Mouse (Mus musculus) limb, embryonic 12.5 days (tissue): ENCODE measurements at regions not wholly inside any gene's neighbourhood (a gene's known extent, or its start where the extent isn't known, plus 50 kb on each side); places are given as distances from the start of the nearest gene placed in this dataset.

Experiments
- ATAC-seq: fragments of 200-750 bp; cut with Nextera tagmentation; 2 replicates; pipeline ENCODE4 v1.8.0; 2017; ENCODE audit warnings: low read depth, moderate TSS enrichment; ENCODE audit not compliant: insufficient number of reproducible peaks, insufficient read depth, low FRiP score, low TSS enrichment
- H3K27ac ChIP-seq: fragments of 300-500 bp; sonication (generic); 2 replicates; pipeline ENCODE4 v1.5.1; 2016; ENCODE audit warnings: mild to moderate bottlenecking, moderate library complexity
- H3K27me3 ChIP-seq: fragments of 300-500 bp; sonication (generic); 2 replicates; pipeline ENCODE4 v1.6.1; 2016; ENCODE audit warnings: mild to moderate bottlenecking, moderate library complexity
- H3K36me3 ChIP-seq: fragments of 300-500 bp; sonication (generic); 2 replicates; pipeline ENCODE4 v1.6.1; 2016; ENCODE audit warnings: mild to moderate bottlenecking, moderate library complexity
- H3K4me1 ChIP-seq: fragments of 300-500 bp; sonication (generic); replicated peaks from 2 replicates; pipeline ENCODE4 v1.6.1; 2016
- H3K4me2 ChIP-seq: fragments of 300-500 bp; sonication (generic); 2 replicates; pipeline ENCODE4 v1.6.1; 2016; ENCODE audit warnings: mild to moderate bottlenecking, moderate library complexity
- H3K4me3 ChIP-seq: fragments of 300-500 bp; sonication (generic); replicated peaks from 2 replicates; pipeline ENCODE4 v1.5.1; 2016; ENCODE audit warnings: mild to moderate bottlenecking
- H3K9ac ChIP-seq: fragments of 300-500 bp; sonication (generic); replicated peaks from 2 replicates; pipeline ENCODE4 v1.6.1; 2016; ENCODE audit warnings: mild to moderate bottlenecking, moderate library complexity
- H3K9me3 ChIP-seq: fragments of 300-500 bp; sonication (generic); 2 replicates; pipeline ENCODE4 v1.6.1; 2016; ENCODE audit warnings: mild to moderate bottlenecking, moderate library complexity
- WGBS: fragments of 180-500 bp; shearing (Covaris S2); methylation state at CpG from one replicate; pipeline ENCODE4 v1.1.7; 2016; 5-methylcytosine and 5-hydroxymethylcytosine counted together

DNA sequence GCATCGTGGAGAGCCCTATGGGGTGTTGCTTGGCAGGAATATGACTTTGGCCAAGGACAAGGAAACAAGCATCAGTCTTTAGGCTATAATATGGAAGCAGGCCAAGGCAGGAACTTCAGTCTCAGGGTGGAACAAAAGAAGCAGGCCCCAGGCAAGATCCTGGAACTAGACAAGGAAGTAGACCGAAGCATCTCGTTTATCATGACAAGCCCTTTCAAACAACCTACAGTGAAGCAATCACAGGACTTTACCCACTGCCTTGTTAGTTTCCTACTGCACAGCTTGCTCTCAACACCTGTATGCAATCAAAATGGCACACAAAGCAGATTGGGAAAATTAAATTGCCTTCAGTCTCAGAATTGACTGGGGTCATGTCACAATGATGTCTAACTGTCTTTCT lies 163.2 kb upstream of the Gulp1 start:
- no peaks in the 10 kb centered on the region for H3K27me3 ChIP-seq
- H3K27ac ChIP-seq: no peak overlapping the region
- no peak for ATAC-seq
- no peaks in the 10 kb centered on the region for H3K36me3 ChIP-seq
- WGBS: 73% methylated on average over 3 of the region's 3 CpGs
- H3K9ac ChIP-seq: no peak overlapping the region
- no peak overlapping the region for H3K4me2 ChIP-seq
- H3K9me3 ChIP-seq: no peaks in the 10 kb centered on the region
- no peak overlapping the region for H3K4me3 ChIP-seq
- H3K4me1 ChIP-seq: no peaks in the 10 kb centered on the region

DNA sequence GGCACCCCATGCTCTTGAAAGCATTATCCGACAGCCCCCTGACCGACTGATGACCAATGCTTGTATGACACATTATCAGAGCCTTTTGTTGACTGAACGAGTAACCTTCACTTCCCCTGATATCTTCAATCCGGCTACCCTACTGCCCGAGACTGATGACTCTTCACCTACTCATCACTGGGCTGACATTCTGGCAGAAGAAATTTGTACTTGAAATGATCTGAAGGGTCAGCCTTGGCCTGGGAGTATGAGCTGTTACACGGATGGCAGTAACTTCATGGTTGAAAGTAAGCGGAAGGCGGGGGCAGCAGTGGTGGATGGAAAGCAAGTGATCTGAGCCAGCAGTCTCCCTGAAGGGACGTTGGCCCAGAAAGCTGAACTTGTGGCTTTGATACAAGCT lies 159.2 kb upstream of the Gulp1 start:
- no peak overlapping the region for H3K4me3 ChIP-seq
- no peaks in the 10 kb centered on the region for H3K27me3 ChIP-seq
- H3K4me2 ChIP-seq: no peak overlapping the region
- H3K9ac ChIP-seq: no peak overlapping the region
- H3K4me1 ChIP-seq: peaks cover 6% of the 10 kb centered on the region
- H3K27ac ChIP-seq: no peak overlapping the region
- H3K36me3 ChIP-seq: no peaks in the 10 kb centered on the region
- no peak for ATAC-seq
- WGBS: 94% methylated on average over 9 of the region's 9 CpGs
- H3K9me3 ChIP-seq: no peaks in the 10 kb centered on the region

DNA sequence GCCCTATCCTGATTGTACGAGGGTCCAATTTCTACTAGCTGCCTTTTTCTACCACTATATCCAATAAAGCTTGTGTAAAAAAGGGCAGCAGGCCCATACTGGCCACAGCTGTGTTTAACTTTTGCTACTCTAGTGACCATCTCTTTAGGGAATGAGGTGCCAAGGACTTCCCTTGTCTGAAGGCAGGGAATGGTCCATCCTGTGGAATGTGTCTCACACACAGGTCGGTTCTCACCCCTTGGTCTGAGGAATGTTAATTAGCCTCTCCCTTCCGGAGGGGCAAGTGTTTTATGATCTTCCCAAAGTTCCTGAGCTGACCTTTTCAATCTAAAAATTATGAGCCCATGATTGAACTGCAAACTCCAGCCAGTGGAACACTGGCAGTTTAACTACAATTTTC lies 155.8 kb upstream of the Gulp1 start:
- 0 out of 2 replicates have a peak overlapping the region, but pooled peaks have one; percentile 1 for H3K27ac ChIP-seq
- H3K4me3 ChIP-seq: no peak overlapping the region
- no peaks in the 10 kb centered on the region for H3K36me3 ChIP-seq
- 15% methylated on average over 3 of the region's 3 CpGs for WGBS
- ATAC-seq: no peak
- no peak overlapping the region for H3K9ac ChIP-seq
- H3K4me2 ChIP-seq: no peak overlapping the region
- no peaks in the 10 kb centered on the region for H3K27me3 ChIP-seq
- peaks cover 6% of the 10 kb centered on the region for H3K4me1 ChIP-seq
- H3K9me3 ChIP-seq: no peaks in the 10 kb centered on the region

DNA sequence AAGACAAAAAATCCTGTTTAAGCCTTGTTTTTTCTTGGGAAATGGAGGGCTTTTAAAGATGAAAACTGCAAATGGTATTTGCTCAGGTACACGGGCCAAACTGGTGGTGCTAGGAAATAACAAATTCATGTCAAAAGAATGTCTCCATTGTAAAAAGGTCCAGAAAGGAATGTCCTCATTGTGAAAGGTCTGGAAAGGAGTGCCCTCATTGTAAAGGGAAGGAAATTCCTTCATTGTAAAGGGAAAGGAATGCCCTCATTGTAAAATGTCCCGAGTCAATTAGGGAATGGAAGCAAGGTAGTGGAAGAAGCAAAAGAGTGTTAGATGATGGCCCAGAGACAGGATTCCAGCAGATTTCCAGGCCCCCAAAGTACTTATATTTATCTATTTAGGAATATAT lies 153.2 kb upstream of the Gulp1 start:
- Histone ChIP-seq H3K4me1 (peaks cover 6% of the 10 kb centered on the region), H3K36me3 (no peaks in the 10 kb centered on the region), H3K4me3 (no peak overlapping the region), H3K4me2 (no peak overlapping the region), H3K9ac (no peak overlapping the region), H3K9me3 (no peaks in the 10 kb centered on the region), H3K27ac (no peak overlapping the region), H3K27me3 (no peaks in the 10 kb centered on the region)
- 55% methylated on average over 2 of the region's 2 CpGs for WGBS
- no peak for ATAC-seq

DNA sequence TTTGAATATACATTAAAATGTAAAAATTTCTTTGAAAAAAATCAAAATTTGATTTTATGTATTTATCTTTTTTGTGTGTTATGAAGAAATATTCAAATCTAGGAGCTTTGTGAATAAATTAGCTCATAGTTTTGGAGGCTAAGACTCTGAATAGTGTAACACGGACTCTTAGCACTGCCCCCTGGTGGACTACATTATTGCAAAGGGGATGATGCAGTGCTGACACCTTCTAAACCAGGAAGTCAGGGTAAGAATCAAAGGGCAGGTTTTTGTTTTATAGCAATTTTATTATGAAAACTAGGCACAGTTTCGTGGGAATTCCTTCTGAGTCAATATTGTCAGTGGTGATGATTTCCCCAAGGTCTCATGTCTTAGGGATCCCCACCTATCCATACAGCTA lies 113.5 kb upstream of the Gulp1 start:
- no peak overlapping the region for H3K4me2 ChIP-seq
- H3K36me3 ChIP-seq: no peaks in the 10 kb centered on the region
- H3K27me3 ChIP-seq: no peaks in the 10 kb centered on the region
- H3K27ac ChIP-seq: no peak overlapping the region
- no peak overlapping the region for H3K4me3 ChIP-seq
- H3K9ac ChIP-seq: no peak overlapping the region
- H3K9me3 ChIP-seq: no peaks in the 10 kb centered on the region
- no peaks in the 10 kb centered on the region for H3K4me1 ChIP-seq
- 70% methylated on average over 2 of the region's 2 CpGs for WGBS
- ATAC-seq: no peak
